Mouse (Mus musculus) mouse trophoblast stem cell (cell line): ENCODE results near the gene Tube1.

Experiments
- in situ Hi-C, 2 experiments: fragments of 300-500 bp; cut with MseI, MboI; formaldehyde crosslinking; loops; 2 replicates in 1 of 2; 3 replicates in 1 of 2; pipeline ENCODE4 v1.15.1; 2025

Tube1 gene

DNA sequence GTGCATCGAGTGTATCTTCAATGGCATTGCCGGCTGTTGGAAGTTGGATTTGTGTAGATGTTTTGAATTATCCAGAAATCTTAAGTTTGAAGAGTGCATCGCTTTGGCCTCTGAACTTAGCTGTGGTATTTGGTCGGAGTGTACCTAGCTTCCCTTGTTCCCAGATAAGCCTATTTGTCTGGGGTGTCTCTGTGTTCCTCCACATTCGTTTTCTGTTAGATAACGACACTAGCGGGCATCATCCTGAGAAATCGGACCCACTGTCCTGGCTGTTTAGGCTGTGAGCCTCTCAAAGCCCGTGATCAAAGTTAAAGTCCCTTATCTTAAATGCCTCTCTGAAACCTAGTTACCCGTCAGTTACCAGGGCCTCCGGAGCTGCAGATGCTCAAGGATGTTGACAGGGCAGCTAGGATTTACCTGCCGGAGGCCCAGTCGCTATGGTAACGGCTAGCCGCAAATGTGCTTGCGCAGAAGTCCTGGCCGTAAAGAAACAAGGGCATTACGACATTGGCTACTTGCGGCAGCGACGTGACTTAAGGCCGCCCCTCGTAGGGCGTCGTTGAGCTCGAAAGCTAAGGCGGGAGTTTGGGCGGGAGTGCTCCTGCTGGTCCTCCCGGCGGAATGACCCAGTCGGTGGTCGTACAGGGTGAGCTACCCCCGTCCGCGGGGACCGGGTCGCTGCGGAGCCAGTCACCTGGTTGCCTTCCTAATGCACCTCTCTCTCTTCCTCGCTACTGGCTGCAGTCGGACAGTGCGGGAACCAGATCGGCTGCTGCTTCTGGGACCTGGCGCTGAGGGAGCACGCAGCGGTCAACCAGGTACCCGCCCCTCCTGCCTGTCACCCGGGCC, at the start of gene Tube1, which contains the start of gene Fam229b:
Gene Tube1, plus strand, starts transcription at position 515 of the 849 bp plus-strand sequence.
Gene Fam229b, minus strand, starts transcription at position 453 of the 849 bp plus-strand sequence.
- in situ Hi-C loops = no loop called here

- in situ Hi-C loops = no loop called here
Observed at GRCm38 (mm10) chr10:39096981-39097380, 36.8 kb upstream of the Tube1 start.

GRCm38 (mm10) chr10:39098746-39099145, 35.0 kb upstream of the Tube1 start:
- in situ Hi-C loops = no loop called here

DNA sequence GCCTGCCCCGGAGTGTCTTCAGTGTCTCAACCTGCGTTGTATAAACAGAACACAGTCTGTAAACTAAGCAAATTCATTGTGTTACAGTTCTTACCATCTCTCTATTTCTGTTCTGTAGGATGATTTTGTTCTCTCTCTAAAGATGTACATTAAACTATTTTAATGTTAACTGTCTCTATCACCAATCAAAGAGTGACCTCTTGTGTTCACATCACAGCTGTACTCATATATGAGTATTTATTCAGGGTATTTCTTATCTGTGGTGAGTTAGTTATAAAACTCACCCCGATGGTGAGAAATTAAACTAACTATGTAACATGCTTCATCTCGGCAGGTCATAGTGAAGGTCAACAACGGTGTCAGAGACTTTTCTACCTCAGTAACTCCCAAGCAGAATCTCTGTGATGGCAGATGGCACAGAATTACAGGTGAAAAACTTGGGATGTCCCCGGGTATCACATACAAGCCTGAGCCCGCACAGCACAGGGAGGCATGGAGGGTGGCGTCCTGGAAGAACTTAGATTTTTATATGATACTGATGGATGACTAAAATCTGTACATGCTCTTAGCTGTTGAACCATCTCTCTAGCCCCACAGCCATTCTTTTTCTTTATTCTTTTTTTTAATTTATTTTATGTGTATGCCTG, 28.9 kb upstream of the Tube1 start:
- in situ Hi-C loops = no loop called here

- in situ Hi-C loops = no loop called here
Observed at GRCm38 (mm10) chr10:39106413-39106812, 27.4 kb upstream of the Tube1 start.

- in situ Hi-C loops = no loop called here
Observed at GRCm38 (mm10) chr10:39106935-39107334, 26.8 kb upstream of the Tube1 start.

GRCm38 (mm10) chr10:39108837-39109488, 24.8 kb upstream of the Tube1 start:
- in situ Hi-C loops = no loop called here

- in situ Hi-C loops = no loop called here
Observed at GRCm38 (mm10) chr10:39109489-39109874, 24.3 kb upstream of the Tube1 start.

DNA sequence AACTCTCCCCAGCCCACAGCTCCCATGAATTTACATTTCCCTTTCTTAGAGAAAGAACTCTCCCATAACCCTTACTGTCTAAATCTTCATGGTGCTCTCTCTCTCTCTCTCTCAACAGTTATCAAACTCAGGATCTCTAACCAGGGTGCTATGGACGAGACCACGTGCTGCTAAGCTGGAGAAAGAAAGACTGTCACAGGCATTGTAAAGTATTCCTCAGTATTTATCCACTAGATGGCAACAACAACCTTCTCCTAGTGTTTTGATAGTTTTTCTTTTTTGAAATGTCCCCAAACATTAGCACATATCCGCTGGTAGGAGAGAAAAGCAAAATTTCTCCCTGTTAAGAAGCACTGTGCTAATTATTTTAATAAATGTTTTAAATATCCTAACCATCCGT, 12.4 kb upstream of the Tube1 start:
- in situ Hi-C loops = no loop called here

DNA sequence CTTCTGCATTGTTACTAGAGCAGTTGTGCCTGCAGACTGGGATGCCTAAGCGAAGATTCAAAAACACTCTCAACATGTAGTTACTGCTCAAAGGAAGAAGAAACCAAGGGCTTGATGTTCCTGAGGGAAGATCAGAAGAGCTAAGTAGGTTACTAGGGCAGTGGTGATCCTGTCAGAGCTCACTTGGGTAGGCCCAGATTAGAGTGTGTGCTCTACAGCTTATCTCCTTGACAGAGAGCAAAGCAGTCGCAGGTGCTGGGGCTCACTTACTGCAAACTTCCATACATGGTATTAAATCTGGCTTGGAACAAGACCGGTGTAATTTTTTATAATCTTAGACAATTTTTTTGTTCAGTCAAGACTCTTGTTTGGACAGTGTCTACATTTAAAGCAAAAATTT, 4.0 kb downstream of the Tube1 start:
- in situ Hi-C loops = no loop called here

- in situ Hi-C loops = no loop called here
Observed at GRCm38 (mm10) chr10:39138761-39139160, 5.0 kb downstream of the Tube1 start.

DNA sequence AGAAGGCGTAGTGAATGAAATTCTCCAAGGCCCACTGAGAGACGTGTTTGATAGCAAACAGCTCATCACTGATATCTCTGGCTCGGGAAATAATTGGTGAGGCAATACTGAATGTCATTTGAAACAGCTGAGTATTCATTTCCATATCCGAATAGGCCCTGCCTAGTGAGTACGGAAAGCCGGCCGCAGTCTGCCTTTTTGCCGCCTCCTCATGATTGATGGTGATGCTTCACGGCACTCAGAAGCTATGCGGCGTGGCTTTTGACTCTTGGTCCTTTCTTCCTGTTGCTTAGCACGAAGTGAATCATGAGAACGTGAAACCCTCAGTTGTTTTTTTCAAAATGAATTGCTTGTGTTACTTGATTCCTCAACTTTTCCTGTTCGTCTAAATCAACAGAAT, 7.1 kb downstream of the Tube1 start:
- in situ Hi-C loops = no loop called here

- in situ Hi-C loops = no loop called here
Observed at GRCm38 (mm10) chr10:39141401-39141800, 7.6 kb downstream of the Tube1 start.

DNA sequence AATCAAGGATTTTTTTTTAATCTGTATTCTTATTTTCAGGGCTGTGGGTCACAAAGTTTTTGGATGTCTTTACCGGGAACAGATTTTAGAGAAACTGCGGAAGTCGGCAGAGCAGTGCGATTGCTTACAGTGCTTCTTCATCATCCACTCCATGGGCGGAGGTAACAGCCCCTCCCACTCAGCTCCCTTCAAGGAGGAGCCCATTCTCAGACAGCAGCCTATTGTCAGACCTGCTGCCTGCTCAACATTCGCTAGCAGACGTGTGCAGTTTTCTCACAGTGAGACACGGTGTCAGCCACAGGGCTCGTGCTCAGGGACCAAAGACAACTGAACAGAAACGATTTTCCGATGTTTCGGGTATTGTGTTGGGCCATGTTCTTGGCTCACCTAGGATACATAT, 8.4 kb downstream of the Tube1 start:
- in situ Hi-C loops = no loop called here

- in situ Hi-C loops = no loop called here
Observed at GRCm38 (mm10) chr10:39156719-39157118, 22.9 kb downstream of the Tube1 start.

DNA sequence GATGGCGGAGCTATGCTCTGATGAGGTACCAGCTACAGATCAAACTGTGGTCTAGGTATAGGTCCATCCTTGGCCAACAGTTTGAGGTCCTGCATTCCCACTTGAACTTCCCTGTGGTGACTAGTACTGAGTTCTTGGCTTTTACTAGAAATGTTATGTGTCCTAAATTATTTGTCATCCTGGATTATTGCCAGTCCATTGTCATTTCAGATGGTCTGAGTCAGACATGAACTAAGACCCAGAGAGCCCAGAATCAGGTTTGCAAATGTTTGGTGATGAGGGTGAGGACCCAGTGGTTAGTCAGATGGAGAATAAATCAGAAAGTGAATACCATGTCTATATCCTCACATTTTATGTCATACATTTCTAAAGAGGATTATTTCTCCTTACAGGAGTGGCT, 23.5 kb downstream of the Tube1 start:
- in situ Hi-C loops = no loop called here

GRCm38 (mm10) chr10:39158306-39158705, 24.5 kb downstream of the Tube1 start:
- in situ Hi-C loops = no loop called here

- in situ Hi-C loops = no loop called here
Observed at GRCm38 (mm10) chr10:39161406-39161805, 27.6 kb downstream of the Tube1 start.

- in situ Hi-C loops = no loop called here
Observed at GRCm38 (mm10) chr10:39162666-39163484, 29.1 kb downstream of the Tube1 start.

- in situ Hi-C loops = no loop called here
Observed at GRCm38 (mm10) chr10:39163694-39164093, 29.9 kb downstream of the Tube1 start, which contains the start of gene Ccn6. Gene Ccn6 (minus strand): TSS chr10:39163794.

DNA sequence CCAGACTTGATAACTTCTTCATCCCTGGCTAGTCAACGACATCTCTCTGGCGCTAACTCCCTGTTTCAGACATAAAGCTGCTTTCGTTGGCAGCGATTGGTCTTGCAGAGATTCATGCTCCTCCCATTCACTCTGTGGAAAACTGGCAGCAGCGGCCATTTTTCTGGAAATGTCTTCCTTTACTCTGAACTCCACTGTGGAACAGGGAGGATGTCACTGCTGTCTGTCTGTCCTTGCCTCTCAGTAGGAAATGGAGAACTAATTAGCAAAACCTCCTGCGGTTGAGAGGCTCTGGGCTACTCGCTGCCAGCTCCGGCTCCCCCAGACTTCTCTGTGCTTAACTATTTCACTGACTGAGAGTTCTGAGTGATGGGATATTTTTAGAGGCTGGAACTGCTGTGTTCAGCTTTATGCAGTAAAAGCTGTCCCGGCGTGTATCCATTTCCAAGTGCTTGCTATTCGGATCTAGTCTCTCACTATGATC, 31.9 kb downstream of the Tube1 start:
- in situ Hi-C loops = no loop called here
